Mouse (Mus musculus) cerebellum, postnatal 25 days (tissue): ENCODE measurements around the gene Gm47985.

Source experiments
- DNase-seq, 2 experiments: peaks; one replicate each; pipeline ENCODE4 v3.0.0; 2021; ENCODE audit warnings: mixed read lengths in 2 of 2

Gene Gm47985

GRCm38 (mm10) chr1:151222561-151223267, 40.4 kb downstream of the Gm47985 start:
- DNase-seq: no peak

- DNase-seq: no peak
These were observed 41.0 kb downstream of the Gm47985 start for GRCm38 (mm10) chr1:151223377-151223776.

GRCm38 (mm10) chr1:151224536-151224935, 42.2 kb downstream of the Gm47985 start:
- DNase-seq: no peak

GRCm38 (mm10) chr1:151227506-151227905, 45.2 kb downstream of the Gm47985 start:
- no peak for DNase-seq

- no peak for DNase-seq
These were observed 46.1 kb downstream of the Gm47985 start for GRCm38 (mm10) chr1:151228320-151228989.

GRCm38 (mm10) chr1:151232346-151232745, 50.0 kb downstream of the Gm47985 start:
- DNase-seq: no peak

- no peak for DNase-seq
These were observed 51.4 kb downstream of the Gm47985 start for GRCm38 (mm10) chr1:151233756-151234155.
